Mouse (Mus musculus): ENCODE results near the gene Zc3h7b. TPM values are rescaled to one million over a fixed set of nuclear protein-coding genes. Genes with fewer than 3 reads are reported as not detected.

Zc3h7b gene
- polyA plus RNA-seq, 1 experiment from 2014 or later, result 26.6 TPM

DNA sequence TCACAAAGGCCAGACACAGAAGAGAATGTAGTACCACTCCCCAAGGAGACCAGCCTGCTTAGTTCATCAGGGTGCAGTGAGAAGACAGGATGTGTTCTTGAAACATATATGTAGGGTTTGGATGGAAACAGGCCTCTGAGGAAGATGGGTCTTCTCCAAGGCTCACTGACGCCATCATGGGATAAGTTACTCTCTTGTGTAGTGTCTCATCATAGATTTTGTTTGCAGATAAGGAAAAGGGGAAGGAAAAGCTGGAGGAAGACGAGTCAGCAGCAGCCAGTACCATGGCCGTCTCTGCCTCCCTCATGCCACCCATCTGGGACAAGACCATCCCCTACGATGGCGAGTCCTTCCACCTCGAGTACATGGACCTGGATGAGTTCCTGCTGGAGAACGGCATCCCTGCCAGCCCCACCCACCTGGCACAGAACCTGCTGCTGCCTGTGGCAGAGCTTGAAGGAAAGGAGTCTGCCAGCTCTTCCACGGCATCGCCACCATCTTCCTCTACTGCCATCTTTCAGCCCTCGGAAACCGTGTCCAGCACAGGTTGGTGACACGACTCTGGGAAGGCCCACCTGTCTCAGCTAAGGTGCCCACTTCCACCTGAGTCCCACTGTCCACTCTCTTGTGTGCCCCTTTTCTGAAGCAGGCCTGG, 70.0 kb downstream of the Zc3h7b start:
- no peak for ATAC-seq (ENCODE audit: insufficient number of reproducible peaks, insufficient read depth, low FRiP score, low read depth)
- no peak overlapping the region for H3K4me2 ChIP-seq (ENCODE audit: low read length)
- H3K27ac ChIP-seq (replicated peaks in 1 of 2; ENCODE audit: control insufficient read depth in 1 of 2, insufficient read depth in 1 of 2, low read depth in 2 of 2, low read length in 2 of 2), result no peak overlapping the region
- H3K4me3 ChIP-seq (ENCODE audit: control insufficient read depth in 1 of 2, insufficient read depth in 1 of 2, low read depth in 1 of 2, low read length in 2 of 2), result no peak overlapping the region
- no peaks in the 10 kb centered on the region for H3K9me3 ChIP-seq (ENCODE audit: control insufficient read depth, low read length)
- 85% methylated on average over 12 of the region's 12 CpGs for WGBS
- no peaks in the 10 kb centered on the region for H3K27me3 ChIP-seq (ENCODE audit: control insufficient read depth, insufficient read depth, low read length)
- H3K9ac ChIP-seq (ENCODE audit: low read length), result no peak overlapping the region
- peaks cover 49% of the 10 kb centered on the region for H3K36me3 ChIP-seq (ENCODE audit: control insufficient read depth, insufficient read depth, low read length)
- peaks cover 5 to 19% of the 10 kb centered on the region in 2 experiments for H3K4me1 ChIP-seq (ENCODE audit: control insufficient read depth in 2 of 2, insufficient read depth in 2 of 2, low read length in 2 of 2)

- WGBS, result 86% methylated on average over 3 of the region's 3 CpGs
These were observed 73.5 kb downstream of the Zc3h7b start for GRCm38 (mm10) chr15:81818404-81818803.

DNA sequence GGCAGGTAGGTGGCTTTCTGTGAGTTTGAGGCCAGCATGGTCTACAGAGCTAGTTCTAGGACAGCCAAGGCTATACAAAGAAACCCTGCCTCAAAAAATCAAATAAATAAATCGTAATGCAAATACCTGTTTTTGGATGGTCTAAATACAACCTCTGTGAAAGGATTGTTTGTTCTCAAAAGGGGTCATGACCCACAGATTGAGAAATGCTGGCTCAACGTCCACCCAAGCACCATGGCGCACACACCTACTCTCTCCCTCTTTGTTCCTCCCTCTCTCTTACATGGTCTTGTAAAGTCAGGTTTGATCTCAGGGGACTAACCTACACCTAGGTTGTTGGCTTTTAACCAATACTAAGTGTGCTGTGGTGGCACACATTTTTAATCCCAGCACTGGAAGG, 77.8 kb downstream of the Zc3h7b start:
- Histone ChIP-seq H3K27me3 (ENCODE audit: control insufficient read depth, insufficient read depth, low read length) (no peaks in the 10 kb centered on the region), H3K4me1 (ENCODE audit: control insufficient read depth in 2 of 2, insufficient read depth in 2 of 2, low read length in 2 of 2) (no peaks in the 10 kb centered on the region), H3K4me3 (ENCODE audit: control insufficient read depth in 1 of 2, insufficient read depth in 1 of 2, low read depth in 1 of 2, low read length in 2 of 2) (no peak overlapping the region), H3K4me2 (ENCODE audit: low read length) (no peak overlapping the region), H3K36me3 (ENCODE audit: control insufficient read depth, insufficient read depth, low read length) (peaks cover 96% of the 10 kb centered on the region), H3K9ac (ENCODE audit: low read length) (no peak overlapping the region), H3K27ac (replicated peaks in 1 of 2; ENCODE audit: control insufficient read depth in 1 of 2, insufficient read depth in 1 of 2, low read depth in 2 of 2, low read length in 2 of 2) (no peak overlapping the region), H3K9me3 (ENCODE audit: control insufficient read depth, low read length) (no peaks in the 10 kb centered on the region)
- WGBS, result 81% methylated on average over 3 of the region's 3 CpGs
- no peak for ATAC-seq (ENCODE audit: insufficient number of reproducible peaks, insufficient read depth, low FRiP score, low read depth)

More at GRCm38 (mm10) chr15:81818404-81818803, 73.5 kb downstream of the Zc3h7b start:
- Histone ChIP-seq H3K27ac (replicated peaks in 1 of 2; ENCODE audit: control insufficient read depth in 1 of 2, insufficient read depth in 1 of 2, low read depth in 2 of 2, low read length in 2 of 2) (no peak overlapping the region), H3K4me2 (ENCODE audit: low read length) (no peak overlapping the region), H3K9me3 (ENCODE audit: control insufficient read depth, low read length) (no peaks in the 10 kb centered on the region), H3K4me3 (ENCODE audit: control insufficient read depth in 1 of 2, insufficient read depth in 1 of 2, low read depth in 1 of 2, low read length in 2 of 2) (no peak overlapping the region), H3K4me1 (ENCODE audit: control insufficient read depth in 2 of 2, insufficient read depth in 2 of 2, low read length in 2 of 2) (peaks cover 0 to under 1% of the 10 kb centered on the region in 2 experiments; a peak in 1 of 4 replicates), H3K9ac (ENCODE audit: low read length) (no peak overlapping the region), H3K27me3 (ENCODE audit: control insufficient read depth, insufficient read depth, low read length) (no peaks in the 10 kb centered on the region), H3K36me3 (ENCODE audit: control insufficient read depth, insufficient read depth, low read length) (peaks cover 84% of the 10 kb centered on the region)
- ATAC-seq (ENCODE audit: insufficient number of reproducible peaks, insufficient read depth, low FRiP score, low read depth), result no peak

- 82% methylated on average over 3 of the region's 3 CpGs for WGBS
- H3K4me3 ChIP-seq (ENCODE audit: control insufficient read depth in 1 of 2, insufficient read depth in 1 of 2, low read depth in 1 of 2, low read length in 2 of 2), result no peak overlapping the region
- 0 out of 4 replicates have a peak, but pooled peaks cover 0 to 3% of the 10 kb centered on the region in 2 experiments for H3K4me1 ChIP-seq (ENCODE audit: control insufficient read depth in 2 of 2, insufficient read depth in 2 of 2, low read length in 2 of 2)
- H3K27me3 ChIP-seq (ENCODE audit: control insufficient read depth, insufficient read depth, low read length), result no peaks in the 10 kb centered on the region
- peaks cover 76% of the 10 kb centered on the region for H3K36me3 ChIP-seq (ENCODE audit: control insufficient read depth, insufficient read depth, low read length)
- no peak overlapping the region for H3K9ac ChIP-seq (ENCODE audit: low read length)
- H3K9me3 ChIP-seq (ENCODE audit: control insufficient read depth, low read length), result no peaks in the 10 kb centered on the region
- H3K4me2 ChIP-seq (ENCODE audit: low read length), result no peak overlapping the region
- no peak for ATAC-seq (ENCODE audit: insufficient number of reproducible peaks, insufficient read depth, low FRiP score, low read depth)
- H3K27ac ChIP-seq (replicated peaks in 1 of 2; ENCODE audit: control insufficient read depth in 1 of 2, insufficient read depth in 1 of 2, low read depth in 2 of 2, low read length in 2 of 2), result no peak overlapping the region
These were observed 80.0 kb downstream of the Zc3h7b start for GRCm38 (mm10) chr15:81824832-81825231.

DNA sequence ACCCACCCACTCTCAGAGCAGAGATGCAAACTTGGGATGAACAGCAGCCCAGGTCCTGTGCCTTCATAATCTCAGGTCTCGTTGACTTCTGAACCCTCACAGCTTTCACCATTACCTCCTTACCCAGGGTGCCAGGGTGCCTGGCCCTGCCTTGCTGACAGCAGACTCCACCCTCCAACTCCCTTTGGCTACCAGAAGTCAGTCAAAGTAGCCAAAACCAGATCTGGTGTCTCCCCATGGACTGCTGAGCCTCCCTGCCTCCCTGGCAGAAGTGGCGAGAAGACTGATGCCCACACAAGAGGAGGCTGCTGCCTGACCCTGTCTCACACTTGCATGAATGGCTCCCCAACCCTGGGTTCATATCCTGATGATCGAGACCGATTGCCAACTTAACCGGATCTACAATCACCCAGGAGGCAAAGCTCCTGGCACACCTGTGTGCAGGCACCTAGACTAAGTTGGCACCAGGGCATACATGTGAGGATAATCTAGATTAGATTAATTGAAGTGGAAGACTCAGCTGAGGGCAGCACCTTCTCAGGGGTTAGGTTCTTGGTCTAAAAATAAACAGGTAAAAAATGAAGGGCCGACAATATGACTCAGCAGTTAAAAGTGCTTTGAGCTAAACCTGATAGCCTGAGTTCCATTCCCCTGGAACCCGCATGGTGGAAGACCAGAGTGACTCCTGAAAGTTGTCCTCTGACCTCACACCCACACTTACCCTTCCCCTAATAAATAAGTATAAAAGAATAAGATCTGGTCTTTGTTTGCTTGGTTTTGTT, 83.8 kb downstream of the Zc3h7b start:
- Histone ChIP-seq H3K4me2 (ENCODE audit: low read length) (no peak overlapping the region), H3K36me3 (ENCODE audit: control insufficient read depth, insufficient read depth, low read length) (peaks cover 39% of the 10 kb centered on the region), H3K9ac (ENCODE audit: low read length) (no peak overlapping the region), H3K4me1 (ENCODE audit: control insufficient read depth in 2 of 2, insufficient read depth in 2 of 2, low read length in 2 of 2) (peaks cover 2 to 13% of the 10 kb centered on the region in 2 experiments; a peak in 2 of 4 replicates), H3K27me3 (ENCODE audit: control insufficient read depth, insufficient read depth, low read length) (no peaks in the 10 kb centered on the region), H3K4me3 (ENCODE audit: control insufficient read depth in 1 of 2, insufficient read depth in 1 of 2, low read depth in 1 of 2, low read length in 2 of 2) (no peak overlapping the region), H3K27ac (replicated peaks in 1 of 2; ENCODE audit: control insufficient read depth in 1 of 2, insufficient read depth in 1 of 2, low read depth in 2 of 2, low read length in 2 of 2) (no peak overlapping the region), H3K9me3 (ENCODE audit: control insufficient read depth, low read length) (no peaks in the 10 kb centered on the region)
- ATAC-seq (ENCODE audit: insufficient number of reproducible peaks, insufficient read depth, low FRiP score, low read depth), result no peak
- 63% methylated on average over 7 of the region's 7 CpGs for WGBS

- ATAC-seq (ENCODE audit: insufficient number of reproducible peaks, insufficient read depth, low FRiP score, low read depth), result no peak
These were observed 84.3 kb downstream of the Zc3h7b start for GRCm38 (mm10) chr15:81829208-81829580.

DNA sequence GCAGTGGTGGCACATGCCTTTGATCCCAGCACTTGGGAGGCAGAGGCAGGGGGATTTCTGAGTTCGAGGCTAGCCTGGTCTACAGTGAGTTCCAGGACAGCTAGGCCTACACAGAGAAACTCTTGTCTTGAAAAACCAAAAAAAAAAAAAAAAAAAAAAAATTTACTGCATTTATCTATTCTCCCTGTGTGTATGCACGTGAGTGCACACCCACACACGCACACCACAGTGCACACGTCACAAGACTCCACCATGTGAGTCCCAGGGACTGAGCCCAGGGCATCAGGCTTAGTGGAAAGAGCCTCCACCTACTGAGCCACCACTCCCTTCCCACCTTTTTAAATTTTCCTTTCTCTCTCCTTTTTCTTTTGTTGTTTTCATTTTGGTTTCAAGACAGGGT, 85.7 kb downstream of the Zc3h7b start:
- 94% methylated on average over 4 of the region's 4 CpGs for WGBS
- Histone ChIP-seq H3K36me3 (ENCODE audit: control insufficient read depth, insufficient read depth, low read length) (peaks cover 20% of the 10 kb centered on the region), H3K9me3 (ENCODE audit: control insufficient read depth, low read length) (no peaks in the 10 kb centered on the region), H3K9ac (ENCODE audit: low read length) (no peak overlapping the region), H3K27ac (replicated peaks in 1 of 2; ENCODE audit: control insufficient read depth in 1 of 2, insufficient read depth in 1 of 2, low read depth in 2 of 2, low read length in 2 of 2) (no peak overlapping the region), H3K4me2 (ENCODE audit: low read length) (no peak overlapping the region), H3K4me1 (ENCODE audit: control insufficient read depth in 2 of 2, insufficient read depth in 2 of 2, low read length in 2 of 2) (peaks cover 9 to 23% of the 10 kb centered on the region in 2 experiments), H3K4me3 (ENCODE audit: control insufficient read depth in 1 of 2, insufficient read depth in 1 of 2, low read depth in 1 of 2, low read length in 2 of 2) (no peak overlapping the region), H3K27me3 (ENCODE audit: control insufficient read depth, insufficient read depth, low read length) (no peaks in the 10 kb centered on the region)
- no peak for ATAC-seq (ENCODE audit: insufficient number of reproducible peaks, insufficient read depth, low FRiP score, low read depth)

More at GRCm38 (mm10) chr15:81829208-81829580, 84.3 kb downstream of the Zc3h7b start:
- Histone ChIP-seq H3K4me1 (ENCODE audit: control insufficient read depth in 2 of 2, insufficient read depth in 2 of 2, low read length in 2 of 2) (peaks cover 6 to 18% of the 10 kb centered on the region in 2 experiments), H3K27ac (replicated peaks in 1 of 2; ENCODE audit: control insufficient read depth in 1 of 2, insufficient read depth in 1 of 2, low read depth in 2 of 2, low read length in 2 of 2) (no peak overlapping the region), H3K4me3 (ENCODE audit: control insufficient read depth in 1 of 2, insufficient read depth in 1 of 2, low read depth in 1 of 2, low read length in 2 of 2) (no peak overlapping the region), H3K36me3 (ENCODE audit: control insufficient read depth, insufficient read depth, low read length) (peaks cover 34% of the 10 kb centered on the region), H3K9ac (ENCODE audit: low read length) (no peak overlapping the region), H3K9me3 (ENCODE audit: control insufficient read depth, low read length) (no peaks in the 10 kb centered on the region), H3K27me3 (ENCODE audit: control insufficient read depth, insufficient read depth, low read length) (no peaks in the 10 kb centered on the region), H3K4me2 (ENCODE audit: low read length) (no peak overlapping the region)
- WGBS, result 61% methylated on average over 2 of the region's 2 CpGs
